Mouse (Mus musculus) hindbrain, postnatal 0 days (tissue): Measurements from ENCODE around the gene Stat5b. TPM values are rescaled to one million over a fixed set of nuclear protein-coding genes. Genes with fewer than 3 reads are reported as not detected.

Source experiments
- ATAC-seq: fragments of 200-750 bp; cut with Nextera tagmentation; 2 replicates; pipeline ENCODE4 v1.8.0; 2017; ENCODE audit warnings: mild to moderate bottlenecking, moderate TSS enrichment, moderate library complexity
- DNase-seq: peaks from one replicate; pipeline ENCODE4 v3.0.0-alpha.2; 2015; ENCODE audit warnings: low spot score
- H3K27ac ChIP-seq: fragments of 300-500 bp; sonication (generic); 2 replicates; pipeline ENCODE4 v1.5.1; 2014; ENCODE audit warnings: mild to moderate bottlenecking
- H3K27me3 ChIP-seq: fragments of 300-500 bp; sonication (generic); 2 replicates; pipeline ENCODE4 v1.6.1; 2014; ENCODE audit warnings: low read length, mixed read lengths; ENCODE audit not compliant: insufficient read depth
- H3K36me3 ChIP-seq: fragments of 300-500 bp; sonication (generic); 2 replicates; pipeline ENCODE4 v1.6.1; 2014; ENCODE audit warnings: low read length, mixed read lengths; ENCODE audit not compliant: insufficient read depth
- H3K4me1 ChIP-seq: fragments of 300-500 bp; sonication (generic); 2 replicates; pipeline ENCODE4 v1.6.1; 2014; ENCODE audit warnings: antibody characterized with exemption, low read length, mixed read lengths; ENCODE audit not compliant: insufficient read depth
- H3K4me2 ChIP-seq: fragments of 300-500 bp; sonication (generic); 2 replicates; pipeline ENCODE4 v1.6.1; 2014; ENCODE audit warnings: low read depth, mild to moderate bottlenecking, low read length, moderate library complexity, mixed read lengths
- H3K4me3 ChIP-seq: fragments of 300-500 bp; sonication (generic); 2 replicates; pipeline ENCODE4 v1.5.1; 2014; ENCODE audit warnings: low read length
- H3K9ac ChIP-seq: fragments of 300-500 bp; sonication (generic); replicated peaks from 2 replicates; pipeline ENCODE4 v1.6.1; 2014; ENCODE audit warnings: mild to moderate bottlenecking, low read length, moderate library complexity, mixed read lengths
- H3K9me3 ChIP-seq: fragments of 300-500 bp; sonication (generic); 2 replicates; pipeline ENCODE4 v1.6.1; 2016; ENCODE audit warnings: low read length, mixed read lengths
- CTCF ChIP-seq: IDR thresholded peaks from 2 replicates; pipeline ENCODE4 v1.5.1; 2016; ENCODE audit warnings: antibody characterized with exemption, control low read depth, low read depth
- WGBS: fragments of 180-500 bp; shearing (Covaris S2); extraction: QIAGEN DNeasy Blood & Tissue Kit; methylation state at CpG from one replicate; pipeline ENCODE4 v1.1.7; 2014; 5-methylcytosine and 5-hydroxymethylcytosine counted together
- polyA plus RNA-seq: library from polyadenylated mRNA; unstranded; fragments of >200 nt; fragmentation: Nextera tagmentation; extraction: Ambion mirVana; gene quantifications from 2 replicates; pipeline ENCODE4 v1.2.1, GENCODE M21; 2015
- total RNA-seq: library from RNA; depleted of rRNA; stranded (reverse); fragments of >200 nt; gene quantifications from 2 replicates; pipeline ENCODE4 v1.2.3, GENCODE M21; 2014

Stat5b gene
- total and polyA plus RNA-seq, 2 experiments from 2014 or later: 12.8 to 25.0 TPM

DNA sequence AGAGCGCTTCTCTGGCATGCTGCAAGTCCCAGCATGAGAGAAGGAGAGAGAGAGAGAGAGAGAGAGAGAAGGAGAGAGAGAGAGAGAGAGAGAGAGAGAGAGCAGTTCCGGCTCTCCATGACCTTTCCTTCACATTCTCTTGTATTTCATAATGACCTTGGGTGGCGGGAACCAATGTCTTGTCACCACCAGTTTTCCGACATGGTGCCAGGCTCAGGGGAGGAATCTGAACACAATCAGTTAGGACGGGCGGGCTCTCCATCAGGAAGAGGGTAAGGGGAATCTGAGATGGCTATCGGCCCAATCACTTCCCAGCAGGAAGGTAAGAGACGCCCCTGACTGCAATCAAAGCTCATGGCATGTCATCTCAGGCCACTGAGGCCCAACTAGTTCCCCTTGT is 70.3 kb downstream of the Stat5b start:
- Histone ChIP-seq H3K4me3 (no peak overlapping the region), H3K9me3 (no peaks in the 10 kb centered on the region), H3K27ac (no peak overlapping the region), H3K9ac (no peak overlapping the region), H3K36me3 (peaks cover 17% of the 10 kb centered on the region; the same call in 1 of the 2 replicates), H3K4me2 (no peak overlapping the region), H3K27me3 (no peaks in the 10 kb centered on the region), H3K4me1 (no peaks in the 10 kb centered on the region)
- TF ChIP-seq CTCF: no peak
- no peak for ATAC-seq
- DNase-seq: no peak
- 74% methylated on average over 8 of the region's 8 CpGs for WGBS

DNA sequence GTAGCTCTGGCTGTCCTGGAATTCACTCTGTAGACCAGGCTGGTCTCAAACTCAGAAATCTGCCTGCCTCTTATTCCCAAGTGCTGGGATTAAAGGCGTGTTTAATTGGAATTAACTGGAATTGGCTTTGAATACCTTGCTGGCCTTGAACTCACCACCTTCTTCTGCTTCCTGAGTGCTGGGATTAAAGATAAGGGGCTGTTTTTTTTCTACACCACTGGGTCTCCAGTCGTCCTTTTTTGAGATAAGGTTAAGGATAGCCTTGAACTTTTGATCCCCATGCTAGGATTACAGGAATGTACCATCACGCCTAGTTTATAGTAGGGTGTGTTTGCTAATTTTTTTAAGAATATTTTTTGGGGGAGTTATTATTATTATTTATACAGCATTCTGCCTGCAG is 72.5 kb downstream of the Stat5b start:
- no peak for TF ChIP-seq CTCF
- WGBS: 82% methylated on average over 3 of the region's 3 CpGs
- ATAC-seq: no peak
- H3K9me3 ChIP-seq: no peaks in the 10 kb centered on the region
- peaks cover 14% of the 10 kb centered on the region; the same call in 1 of the 2 replicates for H3K36me3 ChIP-seq
- no peak for DNase-seq
- no peaks in the 10 kb centered on the region for H3K4me1 ChIP-seq
- no peak overlapping the region for H3K4me2 ChIP-seq
- H3K27me3 ChIP-seq: no peaks in the 10 kb centered on the region
- H3K9ac ChIP-seq: no peak overlapping the region
- H3K4me3 ChIP-seq: no peak overlapping the region
- H3K27ac ChIP-seq: no peak overlapping the region

DNA sequence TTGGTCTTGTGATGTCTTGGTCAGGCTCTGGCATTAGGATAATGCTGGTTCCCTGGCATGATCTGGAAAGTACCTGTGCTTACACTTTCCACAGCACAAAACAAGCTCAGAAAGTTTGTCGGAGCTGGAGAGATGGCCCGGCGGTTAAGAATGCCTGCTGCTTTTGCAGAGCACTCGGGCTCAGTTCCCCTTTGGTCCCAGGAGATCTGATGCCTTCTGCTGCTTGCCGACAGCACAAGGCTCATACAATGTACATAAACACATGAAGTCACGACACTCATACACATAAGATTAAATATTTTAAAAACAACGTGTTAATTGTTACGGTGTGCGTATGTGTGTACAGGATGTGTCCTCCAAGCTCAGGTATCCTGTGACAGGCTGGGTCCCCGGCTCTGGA is 74.6 kb downstream of the Stat5b start:
- WGBS: 79% methylated on average over 10 of the region's 10 CpGs
- TF ChIP-seq CTCF: no peak
- H3K4me1 ChIP-seq: no peaks in the 10 kb centered on the region
- H3K27me3 ChIP-seq: no peaks in the 10 kb centered on the region
- no peak overlapping the region for H3K4me2 ChIP-seq
- H3K9me3 ChIP-seq: no peaks in the 10 kb centered on the region
- no peak overlapping the region for H3K9ac ChIP-seq
- H3K4me3 ChIP-seq: no peak overlapping the region
- H3K36me3 ChIP-seq: no peaks in the 10 kb centered on the region; the same call in 1 of the 2 replicates
- DNase-seq (no peak), ATAC-seq (no peak)
- H3K27ac ChIP-seq: no peak overlapping the region

DNA sequence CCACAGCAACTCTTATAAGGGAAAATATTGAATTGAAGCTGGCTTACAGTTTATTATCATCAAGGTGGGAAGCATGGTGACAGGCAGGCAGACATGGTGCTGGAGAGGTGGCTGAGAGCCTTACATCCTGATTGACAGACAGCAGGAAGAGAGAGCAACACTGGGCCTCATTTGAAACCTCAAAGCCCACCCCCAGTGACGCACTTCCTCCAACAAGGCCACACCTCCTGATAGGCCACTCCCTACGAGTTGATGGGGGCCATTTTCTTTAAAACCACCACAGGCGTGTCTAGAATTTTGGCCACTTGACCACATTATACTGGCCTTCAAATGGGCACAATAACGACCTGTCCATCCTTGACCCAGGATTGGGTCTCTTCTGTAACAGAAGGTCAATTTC is 76.3 kb downstream of the Stat5b start:
- no peak overlapping the region for H3K9ac ChIP-seq
- no peak for TF ChIP-seq CTCF
- no peaks in the 10 kb centered on the region for H3K27me3 ChIP-seq
- no peak overlapping the region for H3K4me2 ChIP-seq
- no peaks in the 10 kb centered on the region for H3K9me3 ChIP-seq
- peaks cover 7% of the 10 kb centered on the region for H3K4me1 ChIP-seq
- WGBS: 74% methylated on average over 4 of the region's 4 CpGs
- H3K4me3 ChIP-seq: no peak overlapping the region
- DNase-seq (no peak), ATAC-seq (no peak)
- H3K27ac ChIP-seq: no peak overlapping the region
- no peaks in the 10 kb centered on the region for H3K36me3 ChIP-seq

DNA sequence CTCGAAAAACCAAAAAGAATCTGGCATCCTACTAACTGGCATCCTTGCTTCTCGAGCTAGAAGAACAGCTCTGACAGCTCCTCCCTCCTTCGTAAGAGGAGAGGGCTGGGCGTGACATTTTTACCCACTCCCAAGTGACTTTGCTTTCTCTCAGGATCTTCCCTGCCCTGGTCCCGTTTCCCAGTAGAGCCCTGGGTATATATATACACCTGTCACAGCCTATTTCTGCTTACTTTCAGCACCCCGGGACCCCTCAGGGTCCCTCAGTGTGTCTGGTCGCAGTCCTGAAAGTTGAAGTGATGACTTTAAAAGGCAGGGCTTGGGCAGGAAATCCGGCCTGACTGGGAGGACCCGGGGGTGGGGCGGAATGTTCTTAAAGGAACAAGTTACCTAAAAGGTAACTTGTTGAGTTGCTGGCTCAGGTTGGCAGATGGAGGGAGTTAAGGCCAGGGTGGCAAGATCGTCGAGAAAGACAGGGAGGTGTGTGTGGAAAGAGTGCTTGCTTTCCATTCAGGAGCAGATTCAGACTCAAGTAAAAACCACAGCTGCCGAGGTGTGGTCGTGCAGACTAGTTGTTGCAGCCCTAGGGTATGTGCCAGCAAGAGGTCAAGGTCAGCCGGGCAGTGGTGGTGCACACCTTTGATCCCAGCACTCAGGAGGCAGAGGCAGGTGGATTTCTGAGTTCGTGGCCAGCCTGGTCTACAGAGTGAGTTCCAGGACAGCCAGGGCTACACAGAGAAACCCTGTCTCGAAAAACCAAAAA is 79.7 kb downstream of the Stat5b start, which contains the start of gene Ghdc:
Ghdc (minus strand) TSS at position 312 of the 763 bp plus-strand sequence.
- H3K9ac ChIP-seq: peak within 1 kb of the TSS; percentile 22
- peak within 1 kb of the TSS; percentile 45 for H3K4me3 ChIP-seq
- ATAC-seq (peak; percentile 74; the same call in 1 of the 2 replicates), DNase-seq (peak; percentile 82)
- peak within 1 kb of the TSS; percentile 50 for H3K4me2 ChIP-seq
- H3K4me1 ChIP-seq: peaks cover 7% of the 10 kb centered on the region
- H3K36me3 ChIP-seq: no peaks in the 10 kb centered on the region
- H3K27me3 ChIP-seq: no peaks in the 10 kb centered on the region
- 17% methylated on average over 17 of the region's 17 CpGs for WGBS
- no peaks in the 10 kb centered on the region for H3K9me3 ChIP-seq
- TF ChIP-seq CTCF: no peak
- peak within 1 kb of the TSS; percentile 12; the same call in 1 of the 2 replicates for H3K27ac ChIP-seq

DNA sequence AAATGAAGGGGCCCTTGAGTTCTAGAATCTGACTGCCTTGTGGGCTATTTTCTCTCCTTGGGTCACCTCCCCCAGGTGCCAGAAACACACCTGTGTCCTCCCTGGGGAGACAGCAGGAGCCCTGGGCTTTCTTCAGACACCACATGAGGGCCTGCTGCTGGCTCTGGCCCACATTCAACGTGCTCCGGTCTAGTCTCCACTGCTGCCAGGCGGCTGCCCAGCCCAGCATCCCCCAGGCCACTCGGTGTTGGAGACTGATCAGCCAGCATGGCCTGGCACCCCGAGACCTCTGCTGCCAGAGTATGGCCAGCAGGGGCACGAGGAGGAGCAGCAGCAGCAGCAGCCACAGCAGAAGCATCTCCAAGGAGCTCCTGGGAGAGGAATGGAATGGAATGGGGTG is 80.5 kb downstream of the Stat5b start:
- DNase-seq (peak; percentile 15), ATAC-seq (peak; percentile 41; the same call in 1 of the 2 replicates)
- peak overlapping the region; percentile 12; the same call in 1 of the 2 replicates for H3K27ac ChIP-seq
- peak; percentile 39 for TF ChIP-seq CTCF
- peak overlapping the region; percentile 22 for H3K9ac ChIP-seq
- H3K4me2 ChIP-seq: peak overlapping the region; percentile 50
- WGBS: 28% methylated on average over 6 of the region's 6 CpGs
- H3K9me3 ChIP-seq: no peaks in the 10 kb centered on the region
- H3K4me1 ChIP-seq: peaks cover 7% of the 10 kb centered on the region
- no peaks in the 10 kb centered on the region for H3K36me3 ChIP-seq
- H3K4me3 ChIP-seq: peak overlapping the region; percentile 45
- no peaks in the 10 kb centered on the region for H3K27me3 ChIP-seq

DNA sequence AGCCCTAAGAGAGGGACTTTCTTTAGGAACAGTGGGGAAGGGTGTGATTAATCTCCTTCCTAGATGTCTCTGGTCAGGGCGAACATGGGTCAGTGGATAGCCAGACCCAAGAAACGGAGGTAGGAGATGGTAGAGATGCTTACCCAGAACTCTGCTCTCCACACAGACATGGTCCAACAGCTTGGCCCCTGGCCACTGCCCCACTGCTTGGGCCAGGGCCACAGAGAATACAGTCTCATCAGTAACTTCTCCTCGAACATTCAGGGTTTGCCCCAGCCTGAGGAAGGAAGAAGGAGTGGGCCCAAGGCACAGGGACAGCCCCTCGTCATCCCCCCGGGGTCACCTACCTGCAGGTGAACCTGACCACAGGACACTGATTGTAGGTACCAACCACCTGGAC is 82.7 kb downstream of the Stat5b start:
- Histone ChIP-seq H3K27ac (no peak overlapping the region), H3K4me1 (peaks cover 7% of the 10 kb centered on the region), H3K27me3 (no peaks in the 10 kb centered on the region), H3K4me2 (no peak overlapping the region), H3K9me3 (no peaks in the 10 kb centered on the region), H3K9ac (no peak overlapping the region), H3K36me3 (no peaks in the 10 kb centered on the region), H3K4me3 (no peak overlapping the region)
- ATAC-seq (no peak), DNase-seq (no peak)
- TF ChIP-seq CTCF: no peak
- WGBS: 95% methylated on average over 5 of the region's 5 CpGs
